Comparison of ENCODE assay signal across 8 mouse cellular contexts in the genomic region with DNA sequence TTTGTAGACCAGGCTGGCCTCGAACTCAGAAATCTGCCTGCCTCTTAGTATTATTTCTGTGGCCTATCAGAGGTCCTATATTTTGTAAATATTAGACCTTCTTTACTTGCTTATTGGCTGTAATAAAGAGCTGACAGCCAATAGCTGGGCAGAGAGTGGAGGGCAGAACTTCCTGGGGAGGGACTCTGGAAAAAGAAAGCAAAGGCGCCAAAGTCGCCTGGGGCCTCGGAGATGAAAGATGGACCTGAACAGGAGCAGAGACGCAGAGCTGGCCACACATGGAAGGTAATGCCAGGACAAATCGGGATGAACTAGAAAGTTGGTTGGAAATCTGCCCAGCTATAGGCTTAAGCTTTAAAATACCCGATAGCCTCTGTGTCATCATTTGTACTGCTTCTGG. TPM values are rescaled to one million over a fixed set of nuclear protein-coding genes. Genes with fewer than 3 reads are reported as not detected.
DNase-seq lines count a peak whose midpoint lies in the region; ATAC-seq and TF ChIP-seq lines count a peak whose summit lies in the region.

No protein-coding gene starts in this region.

- H3K4me1 ChIP-seq in kidney, adult 2 months (ENCODE audit: control insufficient read depth, insufficient read depth, low read length) = no peaks in the 10 kb centered on the region
- no peaks in the 10 kb centered on the region for H3K4me1 ChIP-seq in kidney, embryonic 14.5 days (ENCODE audit: control insufficient read depth, insufficient read depth, low read length)
- H3K4me1 ChIP-seq in cerebellum, adult 2 months (ENCODE audit: control insufficient read depth, insufficient read depth, low read length) = no peaks in the 10 kb centered on the region
- no peaks in the 10 kb centered on the region for H3K4me1 ChIP-seq in limb, embryonic 10.5 days

- WGBS in kidney, adult 2 months = 58% methylated on average over 7 of the region's 7 CpGs
- 66% methylated on average over 7 of the region's 7 CpGs for WGBS in kidney, embryonic 14.5 days
- 0% methylated on average over 7 of the region's 7 CpGs for WGBS in macrophage (ENCODE audit: missing documents)
- WGBS in cerebellum, adult 2 months = 76% methylated on average over 7 of the region's 7 CpGs
- 85% methylated on average over 7 of the region's 7 CpGs for WGBS in limb, embryonic 10.5 days

- no peak for TF ChIP-seq CTCF in kidney, adult 2 months (conservative IDR thresholded peaks at IDR 0.05; ENCODE audit: insufficient read depth, insufficient read length, low read depth, low read length)
- no peak for TF ChIP-seq CTCF in cerebellum, adult 2 months (IDR thresholded peaks at IDR 0.05; ENCODE audit: borderline replicate concordance, insufficient read depth, low read depth, low read length)

- H3K4me2 ChIP-seq in kidney, embryonic 14.5 days (replicated peaks; ENCODE audit: low read depth, low read length) = no peak overlapping the region

- H3K79me2 ChIP-seq in macrophage (ENCODE audit: inconsistent target) = peaks cover 40% of the 10 kb centered on the region

- no peak overlapping the region for H3K9ac ChIP-seq in kidney, embryonic 14.5 days (ENCODE audit: low read depth, low read length)

- H3K27me3 ChIP-seq in kidney, adult 2 months (replicated peaks; ENCODE audit: control insufficient read depth, insufficient read depth, low read length) = no peaks in the 10 kb centered on the region
- no peaks in the 10 kb centered on the region for H3K27me3 ChIP-seq in kidney, embryonic 14.5 days (ENCODE audit: control insufficient read depth, insufficient read depth, low read length)
- no peaks in the 10 kb centered on the region for H3K27me3 ChIP-seq in cerebellum, adult 2 months (ENCODE audit: control insufficient read depth, insufficient read depth, low read length)
- no peaks in the 10 kb centered on the region for H3K27me3 ChIP-seq in limb, embryonic 10.5 days (ENCODE audit: low read depth, poor library complexity, severe bottlenecking)

- ATAC-seq in kidney, embryonic 14.5 days (ENCODE audit: low FRiP score, low TSS enrichment) = no peak
- ATAC-seq in hematopoietic stem cell, adult 5-6 weeks (replicated peaks in 1 of 2; ENCODE audit: insufficient read depth in 1 of 2, low FRiP score in 2 of 2, low TSS enrichment in 1 of 2, low read depth in 1 of 2, poor library complexity in 2 of 2, severe bottlenecking in 2 of 2) = peak; percentile 72 to 79

- H3K36me3 ChIP-seq in kidney, adult 2 months (ENCODE audit: control insufficient read depth, insufficient read depth, low read length) = no peaks in the 10 kb centered on the region
- no peaks in the 10 kb centered on the region for H3K36me3 ChIP-seq in kidney, embryonic 14.5 days (ENCODE audit: control insufficient read depth, insufficient read depth, low read length)
- H3K36me3 ChIP-seq in macrophage (ENCODE audit: inconsistent target) = peaks cover 11% of the 10 kb centered on the region
- H3K36me3 ChIP-seq in limb, embryonic 10.5 days = no peaks in the 10 kb centered on the region

- no peak overlapping the region for H3K4me3 ChIP-seq in kidney, adult 2 months (ENCODE audit: insufficient read depth, low read depth, low read length)
- H3K4me3 ChIP-seq in kidney, embryonic 14.5 days (ENCODE audit: low read length) = no peak overlapping the region
- H3K4me3 ChIP-seq in macrophage (ENCODE audit: inconsistent target) = peak overlapping the region; percentile 95
- no peak overlapping the region for H3K4me3 ChIP-seq in cerebellum, adult 2 months (replicated peaks; ENCODE audit: insufficient read depth, low read depth, low read length)
- no peak overlapping the region for H3K4me3 ChIP-seq in limb, embryonic 10.5 days

- H3K9me3 ChIP-seq in kidney, embryonic 14.5 days (ENCODE audit: control insufficient read depth, low read length) = no peaks in the 10 kb centered on the region
- no peaks in the 10 kb centered on the region for H3K9me3 ChIP-seq in limb, embryonic 10.5 days (replicated peaks)

- DNase-seq in kidney, adult 2 months = peak; percentile 27
- peak; percentile 55 for DNase-seq in thymus, postnatal 25 days
- no peak for DNase-seq in cerebellum, adult 2 months
- DNase-seq in layer of hippocampus, postnatal 14 days (ENCODE audit: low spot score in 2 of 2) = no peak
- no peak for DNase-seq in limb, embryonic 10.5 days (ENCODE audit: low spot score)

- TF ChIP-seq POLR2A in kidney, adult 2 months (IDR thresholded peaks at IDR 0.05; ENCODE audit: low read depth, low read length) = no peak
- TF ChIP-seq POLR2A in cerebellum, adult 2 months (IDR thresholded peaks at IDR 0.05; ENCODE audit: borderline replicate concordance, insufficient read depth, low read length) = no peak

- no peak overlapping the region for H3K27ac ChIP-seq in kidney, adult 2 months (ENCODE audit: insufficient read depth, low read depth, low read length)
- H3K27ac ChIP-seq in kidney, embryonic 14.5 days (ENCODE audit: low read depth, low read length) = no peak overlapping the region
- peak overlapping the region; percentile 98 for H3K27ac ChIP-seq in macrophage
- H3K27ac ChIP-seq in cerebellum, adult 2 months (ENCODE audit: insufficient read depth, low read length) = no peak overlapping the region
- H3K27ac ChIP-seq in limb, embryonic 10.5 days = no peak overlapping the region

RNA-seq across cellular contexts. Expression of a gene that starts 32.2 kb away (rescaled TPM):
- polyA plus RNA-seq in kidney, adult 2 months (2012; rRNA removed) = 0.72 TPM in 2 replicates
- polyA plus RNA-seq in kidney, embryonic 14.5 days (2014; fragmentation: Nextera tagmentation; extraction: Ambion mirVana) = 1.4 and 2.6 TPM in 2 replicates
- 25.6 and 32.5 TPM in 2 replicates for total RNA-seq in hematopoietic stem cell, adult 5-6 weeks (2017)
- 100 to 1,000 TPM in 8 of 26 experiments, 10 to 100 TPM in 18; 18.3 to 161 (median 76.3) TPM for total RNA-seq in macrophage (2018; cell fraction: chromatin; rRNA removed)
- total RNA-seq in macrophage (2018; cell fraction: cytosol; rRNA removed) = 10 to 100 TPM; 15.0 to 85.0 (median 48.5) TPM
- total RNA-seq in macrophage (2018; cell fraction: nucleus; rRNA removed) = 100 to 1,000 TPM in 11 of 26 experiments, 10 to 100 TPM in 15; 18.6 to 139 (median 82.9) TPM
- polyA plus RNA-seq in macrophage (2018) = 8.3 to 25.1 TPM (median 22.1 TPM) in 3 replicates
- 0.33 and 0.76 TPM in 2 replicates for polyA plus RNA-seq in cerebellum, adult 2 months (2012; rRNA removed)
- under 1 TPM; 0.26 to 0.32 TPM for total RNA-seq in layer of hippocampus, postnatal 14 days (2021)
- 0.19 and 0.29 TPM in 2 replicates for polyA plus RNA-seq in limb, embryonic 10.5 days (2016; fragmentation: Nextera tagmentation; extraction: Ambion mirVana)

RNA-seq across cellular contexts. Expression of a gene that starts 48.4 kb away (rescaled TPM):
- polyA plus RNA-seq in kidney, adult 2 months (2012; rRNA removed) = 0.10 and 0.30 TPM in 2 replicates
- polyA plus RNA-seq in kidney, embryonic 14.5 days (2014; fragmentation: Nextera tagmentation; extraction: Ambion mirVana) = 0.07 TPM in 1 of 2 replicates, not detected in the other
- total RNA-seq in hematopoietic stem cell, adult 5-6 weeks (2017) = 13.2 and 31.0 TPM in 2 replicates
- total RNA-seq in macrophage (2018; cell fraction: chromatin; rRNA removed) = 1,000 to 10,000 TPM in 4 of 26 experiments, 100 to 1,000 TPM in 9, 10 to 100 TPM in 11, 1 to 10 TPM in 2; 9.0 to 1,141 (median 381) TPM
- total RNA-seq in macrophage (2018; cell fraction: cytosol; rRNA removed) = 10 to 100 TPM in 12 of 26 experiments, 1 to 10 TPM in 3, under 1 TPM in 11; 0.30 to 60.5 (median 5.6) TPM
- total RNA-seq in macrophage (2018; cell fraction: nucleus; rRNA removed) = 1,000 to 10,000 TPM in 10 of 26 experiments, 100 to 1,000 TPM in 3, 10 to 100 TPM in 12, 1 to 10 TPM in 1; 9.2 to 1,802 (median 392) TPM
- 0.49 to 3.3 TPM (median 3.0 TPM) in 3 replicates for polyA plus RNA-seq in macrophage (2018)
- polyA plus RNA-seq in cerebellum, adult 2 months (2012; rRNA removed) = 0.03 and 0.13 TPM in 2 replicates
- under 1 TPM in 1 of 2 experiments, not detected in 1; 0.17 TPM for total RNA-seq in layer of hippocampus, postnatal 14 days (2021)
- not detected in 2 replicates for polyA plus RNA-seq in limb, embryonic 10.5 days (2016; fragmentation: Nextera tagmentation; extraction: Ambion mirVana)

Comparison
In these comparisons a context has a peak if more than half of its experiments do, and no peak if none do; other contexts are left out.
1. DNase-seq: peak in kidney, adult 2 months (single experiment) and thymus, postnatal 25 days (single experiment); none in cerebellum, adult 2 months (0 of 2), layer of hippocampus, postnatal 14 days (0 of 2) and limb, embryonic 10.5 days (single experiment).